Mouse (Mus musculus) liver, embryonic 16.5 days (tissue): ENCODE results near the gene Ceacam20. TPM values are rescaled to one million over a fixed set of nuclear protein-coding genes. Genes with fewer than 3 reads are reported as not detected.
"Not testable (repeated sequence)": the region's sequence is repeated elsewhere in the genome, so short reads cannot be mapped to it uniquely, and the experiment has no call there.

Experiments
- ATAC-seq: fragments of 200-750 bp; cut with Nextera tagmentation; 2 replicates; pipeline ENCODE4 v1.8.0; 2017; ENCODE audit warnings: low read depth, mild to moderate bottlenecking, moderate number of reproducible peaks, moderate library complexity
- H3K27ac ChIP-seq: fragments of 300-500 bp; sonication (generic); 2 replicates; pipeline ENCODE4 v1.5.1; 2014; ENCODE audit warnings: mild to moderate bottlenecking, low read length
- H3K27me3 ChIP-seq: fragments of 300-500 bp; sonication (generic); 2 replicates; pipeline ENCODE4 v1.6.1; 2014; ENCODE audit warnings: low read depth, low read length, mixed read lengths; ENCODE audit not compliant: control insufficient read depth, insufficient read depth
- H3K36me3 ChIP-seq: fragments of 300-500 bp; sonication (generic); 2 replicates; pipeline ENCODE4 v1.6.1; 2014; ENCODE audit warnings: mild to moderate bottlenecking; ENCODE audit not compliant: control insufficient read depth, insufficient read depth
- H3K4me1 ChIP-seq: fragments of 300-500 bp; sonication (generic); 2 replicates; pipeline ENCODE4 v1.6.1; 2014; ENCODE audit warnings: low read depth, low read length, mixed read lengths; ENCODE audit not compliant: control insufficient read depth
- H3K4me2 ChIP-seq: fragments of 300-500 bp; sonication (generic); 2 replicates; pipeline ENCODE4 v1.6.1; 2014; ENCODE audit warnings: low read depth, low read length, mixed read lengths
- H3K4me3 ChIP-seq: fragments of 300-500 bp; sonication (generic); 2 replicates; pipeline ENCODE4 v1.5.1; 2014; ENCODE audit warnings: low read depth, mild to moderate bottlenecking, low read length
- H3K9ac ChIP-seq: fragments of 300-500 bp; sonication (generic); 2 replicates; pipeline ENCODE4 v1.6.1; 2014; ENCODE audit warnings: low read depth, low read length
- H3K9me3 ChIP-seq: fragments of 300-500 bp; sonication (generic); replicated peaks from 2 replicates; pipeline ENCODE4 v1.6.1; 2016; ENCODE audit warnings: low read length; ENCODE audit not compliant: control insufficient read depth
- WGBS: fragments of 180-500 bp; shearing (Covaris S2); extraction: QIAGEN DNeasy Blood & Tissue Kit; methylation state at CpG from one replicate; pipeline ENCODE4 v1.1.7; 2014; ENCODE audit not compliant: insufficient replicate concordance; 5-methylcytosine and 5-hydroxymethylcytosine counted together
- polyA plus RNA-seq: library from polyadenylated mRNA; unstranded; fragments of >200 nt; fragmentation: Nextera tagmentation; extraction: Ambion mirVana; gene quantifications from 2 replicates; pipeline ENCODE4 v1.2.1, GENCODE M21; 2015

The Ceacam20 gene
- polyA plus RNA-seq, result not detected in 2 replicates

DNA sequence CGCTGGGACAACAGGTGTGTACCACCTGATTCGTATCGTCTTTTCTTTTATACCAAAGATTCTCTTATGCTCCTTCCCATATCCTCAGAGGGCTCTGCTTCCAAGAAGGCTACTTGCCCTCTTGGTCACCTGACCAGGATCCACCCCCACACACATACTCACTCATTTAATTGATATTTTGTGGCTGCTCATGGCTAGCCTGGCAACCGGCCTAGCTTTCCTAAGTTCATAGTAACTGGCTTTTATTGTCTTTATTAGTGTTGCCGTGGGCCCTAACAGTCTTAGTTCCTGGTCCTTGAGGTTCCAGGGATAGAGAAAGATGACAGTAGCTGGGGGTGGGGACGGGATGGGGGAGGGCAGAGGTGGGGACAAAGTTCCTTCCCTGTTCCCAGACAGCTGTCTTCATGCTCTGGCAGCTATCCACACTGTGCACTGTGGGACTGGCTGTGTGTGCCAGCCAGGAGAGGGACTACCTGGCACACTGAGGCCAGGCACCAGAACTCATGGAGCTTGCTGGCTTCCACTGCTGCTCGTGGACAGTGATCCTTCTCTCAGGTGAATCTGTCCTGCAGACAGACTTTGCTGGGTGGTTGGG, at the start of gene Ceacam20:
Gene Ceacam20, plus strand, starts transcription at position 428 of the 595 bp plus-strand sequence.
- 54% methylated on average over 7 of the region's 7 CpGs for WGBS
- no peak for ATAC-seq

DNA sequence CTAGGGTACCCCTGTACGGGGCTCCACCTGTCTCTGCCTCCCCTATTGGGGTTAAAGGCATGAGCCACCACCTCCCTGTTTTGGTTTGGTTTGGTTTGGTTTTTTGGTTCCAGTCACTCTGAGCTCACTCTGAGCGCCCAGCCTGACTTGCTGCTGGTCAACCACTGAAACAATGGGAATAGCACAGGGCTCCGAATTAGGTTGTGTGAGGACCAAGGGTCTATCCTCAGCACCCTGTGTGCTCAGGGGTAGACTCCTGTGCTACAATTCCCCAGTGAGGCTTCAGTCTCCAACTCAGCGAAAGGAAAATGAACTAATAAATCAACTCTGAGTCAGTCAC, 45.1 kb upstream of the Ceacam20 start:
- H3K4me2 ChIP-seq, result peak overlapping the region; percentile 66
- H3K9ac ChIP-seq, result peak overlapping the region; percentile 58
- peaks cover 4% of the 10 kb centered on the region for H3K4me1 ChIP-seq
- no peak overlapping the region for H3K27ac ChIP-seq
- 21% methylated on average over 4 of the region's 4 CpGs for WGBS
- no peaks in the 10 kb centered on the region for H3K9me3 ChIP-seq
- ATAC-seq, result no peak
- no peaks in the 10 kb centered on the region for H3K27me3 ChIP-seq
- peak overlapping the region; percentile 66 for H3K4me3 ChIP-seq
- H3K36me3 ChIP-seq, result no peaks in the 10 kb centered on the region

More for the DNA sequence above, at the start of gene Ceacam20:
- Histone ChIP-seq H3K9ac (no peak within 1 kb of the TSS), H3K4me3 (no peak within 1 kb of the TSS), H3K4me2 (no peak within 1 kb of the TSS), H3K4me1 (no peaks in the 10 kb centered on the region), H3K36me3 (no peaks in the 10 kb centered on the region), H3K27me3 (no peaks in the 10 kb centered on the region), H3K9me3 (no peaks in the 10 kb centered on the region; the same call in 1 of the 2 replicates), H3K27ac (no peak within 1 kb of the TSS)

DNA sequence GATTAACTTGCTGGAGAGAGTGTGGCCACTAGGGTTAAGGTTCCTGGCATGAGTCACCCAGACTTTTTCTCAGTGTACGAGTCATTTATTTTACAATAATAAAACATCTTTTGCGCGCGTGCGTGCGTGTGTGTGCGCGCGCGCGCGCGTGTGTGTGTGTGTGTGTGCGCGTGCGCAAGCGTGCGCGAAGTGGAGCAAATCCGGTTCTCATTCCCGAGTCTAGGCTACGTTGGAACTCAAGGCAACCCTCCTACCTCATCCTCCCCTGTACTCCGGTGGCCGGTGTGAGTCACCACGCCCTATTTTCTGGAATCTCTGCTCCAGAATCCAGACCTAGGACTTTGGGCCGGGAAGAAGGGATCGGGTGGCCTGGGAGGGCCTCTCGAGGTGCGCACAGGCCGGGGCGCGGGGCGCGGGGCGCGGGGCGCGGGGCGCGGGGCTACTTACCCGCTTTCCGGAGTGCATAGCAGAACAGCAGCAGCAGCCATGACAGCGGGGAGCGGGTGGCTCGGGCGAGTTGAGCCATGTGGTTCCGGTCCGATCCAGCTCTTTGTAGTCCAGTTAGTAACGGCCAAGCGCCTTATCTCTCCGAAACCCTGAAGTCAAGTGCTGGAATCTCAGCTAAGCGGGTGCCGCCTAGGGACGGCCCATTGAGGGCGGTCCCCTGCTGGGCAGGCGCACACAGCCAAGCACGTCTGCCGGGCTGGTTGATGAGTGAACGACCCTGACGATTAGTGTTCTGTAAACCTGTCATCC, 44.5 kb upstream of the Ceacam20 start, which contains the start of gene Pvr:
Gene Pvr, minus strand, starts transcription at position 655 of the 756 bp plus-strand sequence.
- Histone ChIP-seq H3K4me2 (peak within 1 kb of the TSS; percentile 66), H3K9ac (peak within 1 kb of the TSS; percentile 58), H3K36me3 (no peaks in the 10 kb centered on the region), H3K9me3 (no peaks in the 10 kb centered on the region), H3K4me1 (peaks cover 4% of the 10 kb centered on the region), H3K27ac (peak within 1 kb of the TSS; percentile 41), H3K27me3 (no peaks in the 10 kb centered on the region), H3K4me3 (peak within 1 kb of the TSS; percentile 66)
- under 1% methylated on average over 60 of the region's 60 CpGs for WGBS
- peak; percentile 91 for ATAC-seq

DNA sequence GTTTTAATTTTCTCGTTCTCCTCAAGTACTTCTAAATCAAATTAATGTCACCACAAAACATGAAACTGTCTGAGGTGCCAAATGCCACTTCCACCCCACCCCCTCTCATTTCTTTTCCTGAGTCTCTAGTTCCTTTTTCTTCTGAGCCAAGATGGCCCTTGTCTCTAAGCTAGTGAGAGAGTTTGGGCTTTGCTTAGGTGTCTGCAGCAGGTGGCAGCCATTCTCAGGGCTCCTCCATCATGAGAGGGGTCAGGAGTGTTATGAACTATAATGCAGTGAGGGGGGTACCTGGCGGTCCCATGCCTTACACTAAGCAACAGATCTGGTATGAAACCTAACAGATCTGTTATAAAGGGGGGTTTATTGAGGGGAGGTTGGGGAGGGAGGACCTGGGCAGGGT, 41.9 kb upstream of the Ceacam20 start:
- no peak for ATAC-seq
- Histone ChIP-seq H3K9ac (no peak overlapping the region), H3K9me3 (no peaks in the 10 kb centered on the region), H3K4me2 (no peak overlapping the region), H3K27ac (no peak overlapping the region), H3K4me3 (no peak overlapping the region), H3K27me3 (no peaks in the 10 kb centered on the region), H3K4me1 (peaks cover 4% of the 10 kb centered on the region), H3K36me3 (no peaks in the 10 kb centered on the region)
- WGBS, result 22% methylated on average over 2 of the region's 2 CpGs

DNA sequence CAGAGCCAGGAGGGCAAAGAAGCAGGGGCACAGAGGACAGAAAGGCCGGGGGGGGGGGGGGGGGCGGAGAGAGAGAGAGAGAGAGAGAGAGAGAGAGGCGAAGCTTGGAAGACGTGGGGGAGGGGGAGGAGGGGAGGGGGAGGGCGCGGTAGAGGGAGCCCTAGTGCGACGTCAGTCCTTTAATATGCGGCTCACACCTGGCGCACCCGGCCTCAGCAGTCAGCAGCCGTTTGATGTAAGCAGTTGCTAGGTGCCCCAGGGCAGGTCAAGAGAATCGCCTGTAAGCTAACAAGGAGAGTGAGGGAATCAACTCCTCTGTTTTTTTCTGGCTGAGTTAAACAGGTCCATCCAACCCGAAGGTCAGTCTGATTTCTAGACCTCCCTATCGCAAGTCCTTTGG, 41.4 kb upstream of the Ceacam20 start:
- H3K27me3 ChIP-seq, result no peaks in the 10 kb centered on the region
- H3K36me3 ChIP-seq, result no peaks in the 10 kb centered on the region
- no peak overlapping the region for H3K4me3 ChIP-seq
- H3K4me2 ChIP-seq, result no peak overlapping the region
- H3K9me3 ChIP-seq, result no peaks in the 10 kb centered on the region
- H3K9ac ChIP-seq, result no peak overlapping the region
- no peak for ATAC-seq
- peaks cover 4% of the 10 kb centered on the region for H3K4me1 ChIP-seq
- WGBS, result 24% methylated on average over 10 of the region's 15 CpGs
- no peak overlapping the region for H3K27ac ChIP-seq

DNA sequence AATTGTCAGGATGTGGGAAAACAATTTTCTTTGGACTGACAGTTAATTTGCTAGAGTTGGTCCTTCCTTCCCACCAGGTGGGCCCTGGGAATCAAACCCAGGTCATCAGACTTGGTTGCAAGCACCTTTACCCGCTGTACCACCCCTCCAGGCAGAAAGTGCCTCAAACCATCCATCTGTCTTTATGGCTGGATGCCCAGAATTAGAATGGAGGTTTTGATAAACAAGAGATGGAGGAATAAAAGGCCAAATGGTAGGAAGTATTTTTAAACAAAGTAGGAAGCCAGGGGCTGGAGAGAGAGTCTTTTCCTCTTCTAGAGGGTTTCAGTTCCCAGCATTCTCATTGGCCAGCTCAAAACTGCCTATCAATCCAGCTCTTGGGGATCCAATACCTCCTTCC, 39.8 kb upstream of the Ceacam20 start:
- 54% methylated on average over 1 of the region's 1 CpGs for WGBS
- H3K27me3 ChIP-seq, result no peaks in the 10 kb centered on the region
- no peaks in the 10 kb centered on the region for H3K9me3 ChIP-seq
- H3K4me1 ChIP-seq, result no peaks in the 10 kb centered on the region; the same call in 1 of the 2 replicates
- no peak overlapping the region for H3K4me2 ChIP-seq
- no peaks in the 10 kb centered on the region for H3K36me3 ChIP-seq
- H3K9ac ChIP-seq, result no peak overlapping the region
- no peak overlapping the region for H3K27ac ChIP-seq
- no peak for ATAC-seq
- no peak overlapping the region for H3K4me3 ChIP-seq

DNA sequence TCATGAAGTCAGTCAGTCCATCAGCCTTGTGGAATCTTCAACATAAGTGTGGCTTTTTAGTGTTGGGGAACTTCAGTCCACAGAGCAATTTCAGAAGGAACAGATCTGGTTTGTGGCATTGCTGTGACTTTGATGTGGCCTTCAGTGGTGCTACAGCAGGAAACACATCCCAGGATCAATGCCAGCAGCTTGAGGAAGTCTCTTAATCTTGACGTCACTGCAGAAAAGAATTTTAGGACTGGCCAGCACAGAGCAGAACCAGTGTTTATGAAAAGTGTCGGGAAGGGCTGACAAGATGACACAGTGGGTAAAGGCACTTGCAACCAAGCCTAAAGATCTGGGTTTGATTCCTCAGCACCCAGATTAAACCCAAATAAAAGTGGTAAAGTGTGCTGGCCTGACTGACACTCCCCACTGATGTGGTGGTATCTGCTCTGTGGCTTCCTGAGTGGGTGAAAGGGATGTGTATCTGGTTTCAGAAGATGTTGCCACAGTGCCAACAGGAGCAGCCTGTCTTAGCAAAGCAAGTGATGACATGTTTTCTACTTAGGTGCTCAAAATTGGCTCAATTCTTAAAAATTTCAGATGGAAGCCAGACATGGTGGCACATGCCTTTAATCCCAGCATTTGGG, 38.2 kb upstream of the Ceacam20 start:
- 31% methylated on average over 2 of the region's 2 CpGs for WGBS
- Histone ChIP-seq H3K9me3 (no peaks in the 10 kb centered on the region), H3K36me3 (no peaks in the 10 kb centered on the region), H3K27me3 (no peaks in the 10 kb centered on the region), H3K27ac (no peak overlapping the region), H3K4me2 (no peak overlapping the region), H3K4me1 (no peaks in the 10 kb centered on the region), H3K4me3 (no peak overlapping the region), H3K9ac (no peak overlapping the region)
- no peak for ATAC-seq

DNA sequence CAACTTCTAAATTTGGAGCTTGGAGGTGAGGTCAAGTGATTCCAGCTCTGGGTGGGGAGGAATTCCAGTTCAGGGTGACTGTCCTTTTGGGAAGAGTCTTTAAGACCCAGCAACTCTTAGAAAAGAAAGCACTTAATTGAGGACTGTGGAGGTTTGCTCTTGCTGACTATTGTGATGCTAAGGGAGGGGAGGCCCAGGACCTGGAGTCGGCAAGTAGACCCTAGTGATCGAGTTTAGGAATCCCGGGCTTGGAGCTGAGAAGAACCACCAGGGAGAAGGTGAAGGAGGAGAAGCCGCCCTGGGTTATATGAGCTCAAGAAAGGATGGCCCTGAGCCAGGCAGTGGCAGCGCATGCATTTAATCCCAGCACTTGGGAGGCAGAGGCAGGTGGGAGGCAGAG, 36.7 kb upstream of the Ceacam20 start:
- ATAC-seq, result no peak
- no peak overlapping the region for H3K9ac ChIP-seq
- H3K27ac ChIP-seq, result no peak overlapping the region
- H3K27me3 ChIP-seq, result peaks cover 2% of the 10 kb centered on the region; the same call in 1 of the 2 replicates
- no peak overlapping the region for H3K4me3 ChIP-seq
- WGBS, result 57% methylated on average over 5 of the region's 5 CpGs
- H3K36me3 ChIP-seq, result no peaks in the 10 kb centered on the region
- H3K4me2 ChIP-seq, result no peak overlapping the region
- H3K4me1 ChIP-seq, result no peaks in the 10 kb centered on the region; the same call in none of the 2 replicates
- H3K9me3 ChIP-seq, result no peaks in the 10 kb centered on the region

DNA sequence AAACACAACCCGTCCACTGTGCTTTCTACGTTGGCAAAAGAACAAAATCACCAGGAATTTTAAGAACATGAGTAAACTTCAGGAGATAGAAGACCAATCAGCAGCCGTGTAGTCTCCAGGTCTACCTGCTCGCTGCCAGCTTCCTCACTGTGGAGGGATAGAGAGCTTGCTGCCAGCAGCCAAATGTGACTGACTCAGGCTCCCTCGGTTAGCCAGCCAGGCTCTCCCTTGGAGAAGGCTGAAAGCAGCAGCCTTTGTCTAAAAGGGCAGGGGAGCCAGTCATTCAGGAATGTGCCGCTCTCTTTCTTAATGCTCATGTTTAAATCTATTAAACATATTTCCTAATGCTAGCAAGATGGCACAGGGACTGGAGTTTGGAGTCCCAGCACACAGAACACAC, 34.7 kb upstream of the Ceacam20 start:
- H3K4me3 ChIP-seq, H3K36me3 ChIP-seq, H3K27ac ChIP-seq, H3K9ac ChIP-seq, H3K9me3 ChIP-seq, H3K4me2 ChIP-seq, H3K4me1 ChIP-seq, ATAC-seq, H3K27me3 ChIP-seq: not testable (repeated sequence)
- WGBS, result 68% methylated on average over 6 of the region's 6 CpGs
